Mouse (Mus musculus) CH12.LX (cell line): ENCODE measurements around the gene Adgrg1. TPM values are rescaled to one million over a fixed set of nuclear protein-coding genes. Genes with fewer than 3 reads are reported as not detected.

Experiments used
- DNase-seq: peaks from one replicate; pipeline ENCODE4 v3.0.0-alpha.2; 2013; ENCODE audit errors: extremely low read depth
- H3K27ac ChIP-seq: 2 replicates; pipeline ENCODE4 v1.5.1; 2012; ENCODE audit warnings: low read depth, mild to moderate bottlenecking, control low read depth, moderate library complexity; ENCODE audit not compliant: insufficient read depth
- H3K27me3 ChIP-seq: replicated peaks from 2 replicates; pipeline ENCODE3; 2012; ENCODE audit warnings: inconsistent platforms
- H3K36me3 ChIP-seq, 2 experiments: replicated peaks in 1 of 2; 2 replicates each; pipeline versions ENCODE3 to v1.6.1; 2012; ENCODE audit warnings: inconsistent platforms in 1 of 2, low read length in 1 of 2, mild to moderate bottlenecking in 1 of 2, mixed read lengths in 1 of 2, moderate library complexity in 1 of 2; ENCODE audit not compliant: control insufficient read depth in 1 of 2, insufficient read depth in 1 of 2
- H3K4me1 ChIP-seq, 2 experiments: 2 replicates each; pipeline ENCODE4 v1.6.1; 2012; ENCODE audit warnings: inconsistent platforms in 1 of 2, moderate library complexity in 1 of 2; ENCODE audit not compliant: insufficient read depth in 2 of 2, control insufficient read depth in 1 of 2
- H3K4me2 ChIP-seq: 2 replicates; pipeline ENCODE4 v1.6.1; 2012; ENCODE audit warnings: low read depth, mild to moderate bottlenecking, control low read depth; ENCODE audit not compliant: poor library complexity, insufficient read depth, severe bottlenecking
- H3K4me3 ChIP-seq, 3 experiments: fragments of 150-350 bp in 1 of 3; sonication (generic) in 1 of 3; replicated peaks in 1 of 3; 2 replicates each; pipeline versions ENCODE3 to v1.5.1; 2011 to 2012; ENCODE audit warnings: low read depth in 2 of 3, low read length in 2 of 3, mild to moderate bottlenecking in 2 of 3, moderate library complexity in 2 of 3, control low read depth in 1 of 3, improper control_type of control experiment in 1 of 3, inconsistent platforms in 1 of 3, mixed read lengths in 1 of 3; ENCODE audit not compliant: poor library complexity in 1 of 3
- H3K79me2 ChIP-seq: replicated peaks from 2 replicates; pipeline ENCODE4 v1.6.1; 2012; ENCODE audit warnings: mild to moderate bottlenecking, moderate library complexity; ENCODE audit not compliant: control insufficient read depth, poor library complexity, insufficient read depth, severe bottlenecking; ENCODE audit errors: extremely low read depth
- H3K9ac ChIP-seq: 2 replicates; pipeline ENCODE4 v1.6.1; 2012; ENCODE audit warnings: low read depth, mild to moderate bottlenecking, control low read depth, moderate library complexity; ENCODE audit not compliant: insufficient read depth
- H3K9me3 ChIP-seq: replicated peaks from 2 replicates; pipeline ENCODE3; 2012; ENCODE audit warnings: low read length, inconsistent platforms, mixed read lengths
- BHLHE40 ChIP-seq: IDR thresholded peaks from 2 replicates; pipeline ENCODE4 v1.6.1; 2011; ENCODE audit warnings: mild to moderate bottlenecking, low read depth, low read length, improper control_type of control experiment
- CHD2 ChIP-seq: IDR thresholded peaks from 2 replicates; pipeline ENCODE4 v1.6.1; 2011; ENCODE audit warnings: low read length, improper control_type of control experiment
- CTCF ChIP-seq, 2 experiments: IDR thresholded peaks in 1 of 2; conservative IDR thresholded peaks in 1 of 2; 2 replicates each; pipeline ENCODE4 v1.5.1; 2011 to 2012; ENCODE audit warnings: low read depth in 2 of 2, low read length in 2 of 2, improper control_type of control experiment in 1 of 2, inconsistent platforms in 1 of 2, mild to moderate bottlenecking in 1 of 2, moderate library complexity in 1 of 2
- E2F4 ChIP-seq: IDR thresholded peaks from 2 replicates; pipeline ENCODE4 v1.6.1; 2011; ENCODE audit warnings: low read depth, low read length, improper control_type of control experiment; ENCODE audit not compliant: insufficient replicate concordance
- ELF1 ChIP-seq: IDR thresholded peaks from 2 replicates; pipeline ENCODE4 v1.6.1; 2014; ENCODE audit warnings: low read depth, mild to moderate bottlenecking, inconsistent platforms, low read length, improper control_type of control experiment
- EP300 ChIP-seq: IDR thresholded peaks from 2 replicates; pipeline ENCODE4 v1.6.1; 2011; ENCODE audit warnings: low read length, improper control_type of control experiment
- GABPA ChIP-seq: IDR thresholded peaks from 2 replicates; pipeline ENCODE4 v1.6.1; 2012; ENCODE audit warnings: low read depth, low read length, improper control_type of control experiment, inconsistent platforms; ENCODE audit not compliant: insufficient replicate concordance
- IRF4 ChIP-seq: IDR thresholded peaks from 2 replicates; pipeline ENCODE4 v1.6.1; 2014; ENCODE audit warnings: low read depth, mild to moderate bottlenecking, inconsistent platforms, low read length, improper control_type of control experiment
- JUN ChIP-seq: IDR thresholded peaks from 2 replicates; pipeline ENCODE4 v1.6.1; 2011; ENCODE audit warnings: low read depth, mild to moderate bottlenecking, low read length, improper control_type of control experiment, moderate library complexity; ENCODE audit not compliant: insufficient read depth
- JUND ChIP-seq: conservative IDR thresholded peaks from 2 replicates; pipeline ENCODE4 v1.6.1; 2011; ENCODE audit warnings: low read depth, low read length, improper control_type of control experiment
- MAFK ChIP-seq: IDR thresholded peaks from 2 replicates; pipeline ENCODE4 v1.6.1; 2011; ENCODE audit warnings: low read length, improper control_type of control experiment; ENCODE audit not compliant: insufficient replicate concordance
- MAX ChIP-seq: IDR thresholded peaks from 2 replicates; pipeline ENCODE4 v1.6.1; 2011; ENCODE audit warnings: low read length, improper control_type of control experiment
- MAZ ChIP-seq: IDR thresholded peaks from 2 replicates; pipeline ENCODE4 v1.6.1; 2012; ENCODE audit warnings: low read depth, mild to moderate bottlenecking, inconsistent platforms, low read length, improper control_type of control experiment, moderate library complexity
- MEF2A ChIP-seq: IDR thresholded peaks from 2 replicates; pipeline ENCODE4 v1.6.1; 2014; ENCODE audit warnings: low read depth, mild to moderate bottlenecking, inconsistent platforms, low read length, improper control_type of control experiment, borderline replicate concordance
- MXI1 ChIP-seq: IDR thresholded peaks from 2 replicates; pipeline ENCODE4 v1.6.1; 2011; ENCODE audit warnings: mild to moderate bottlenecking, low read depth, low read length, improper control_type of control experiment
- NRF1 ChIP-seq: IDR thresholded peaks from 2 replicates; pipeline ENCODE4 v1.6.1; 2014; ENCODE audit warnings: low read depth, mild to moderate bottlenecking, inconsistent platforms, low read length, improper control_type of control experiment, moderate library complexity
- PAX5 ChIP-seq: IDR thresholded peaks from 2 replicates; pipeline ENCODE4 v1.6.1; 2012; ENCODE audit warnings: low read length, inconsistent platforms, mixed read lengths
- POLR2A ChIP-seq: IDR thresholded peaks from 2 replicates; pipeline ENCODE4 v1.6.1; 2011; ENCODE audit warnings: low read depth, mild to moderate bottlenecking, improper control_type of control experiment, low read length
- RAD21 ChIP-seq: IDR thresholded peaks from 2 replicates; pipeline ENCODE4 v1.6.1; 2011; ENCODE audit warnings: low read depth, mild to moderate bottlenecking, low read length, improper control_type of control experiment, moderate library complexity
- RCOR1 ChIP-seq: conservative IDR thresholded peaks from 2 replicates; pipeline ENCODE4 v1.6.1; 2012; ENCODE audit warnings: low read depth, mild to moderate bottlenecking, inconsistent platforms, low read length, improper control_type of control experiment
- SIN3A ChIP-seq: IDR thresholded peaks from 2 replicates; pipeline ENCODE4 v1.6.1; 2012; ENCODE audit warnings: low read length, improper control_type of control experiment, inconsistent platforms
- ZMIZ1 ChIP-seq: IDR thresholded peaks from 2 replicates; pipeline ENCODE4 v1.6.1; 2012; ENCODE audit warnings: low read depth, mild to moderate bottlenecking, inconsistent platforms, low read length, improper control_type of control experiment
- ZNF384 ChIP-seq: IDR thresholded peaks from 2 replicates; pipeline ENCODE4 v1.6.1; 2012; ENCODE audit warnings: low read depth, low read length, improper control_type of control experiment, inconsistent platforms
- dilution Hi-C: fragments of 300-500 bp; cut with MboI; formaldehyde crosslinking; loops from 2 replicates; pipeline ENCODE4 v1.14.3; 2020; ENCODE audit warnings: low sequenced_read_pairs; ENCODE audit not compliant: extremely low pct_unique_long_range_greater_than_20kb, extremely low pct_ligation_motif_present
- in situ Hi-C: fragments of 300-500 bp; cut with MboI; formaldehyde crosslinking; loops from 3 replicates; pipeline ENCODE4 v1.14.3; 2019; ENCODE audit warnings: low sequenced_read_pairs, low pct_ligation_motif_present, low pct_unique_long_range_greater_than_20kb, mixed read lengths
- polyA plus RNA-seq: library from polyadenylated mRNA; unstranded; fragments of >175 nt; gene quantifications from 2 replicates; pipeline ENCODE4 v1.2.1, GENCODE M21; 2012; ENCODE audit warnings: low read depth; ENCODE audit not compliant: insufficient read length
- total RNA-seq, 2 experiments: library from RNA; depleted of rRNA; stranded (reverse); fragments of 300-350 nt in 1 of 2; fragments of >200 nt in 1 of 2; gene quantifications; 2 replicates each; pipeline ENCODE4 v1.2.3; 2012 to 2014

Gene Adgrg1
- total and polyA plus RNA-seq, 3 experiments: 0.42 to 2.5 (median 1.2) TPM

GRCm38 (mm10) chr8:94933918-94934317 is 40.6 kb upstream of the Adgrg1 start:
- Histone ChIP-seq H3K36me3 (peaks cover 0 to 26% of the 10 kb centered on the region in 2 experiments), H3K79me2 (no peaks in the 10 kb centered on the region), H3K27ac (no peak overlapping the region), H3K4me3 (no peak overlapping the region), H3K9ac (no peak overlapping the region), H3K4me2 (no peak overlapping the region), H3K9me3 (no peaks in the 10 kb centered on the region), H3K27me3 (no peaks in the 10 kb centered on the region), H3K4me1 (peaks cover 12 to 23% of the 10 kb centered on the region in 2 experiments)
- dilution Hi-C loops: no loop called here
- no peak for DNase-seq
- in situ Hi-C loops: no loop called here
- TF ChIP-seq MXI1: no peak
- TF ChIP-seq NRF1: no peak
- TF ChIP-seq RCOR1: no peak
- TF ChIP-seq IRF4: no peak
- TF ChIP-seq CHD2: no peak
- no peak for TF ChIP-seq MEF2A
- TF ChIP-seq SIN3A: no peak
- TF ChIP-seq EP300: no peak
- TF ChIP-seq MAFK: no peak
- no peak for TF ChIP-seq BHLHE40
- TF ChIP-seq MAZ: no peak
- no peak for TF ChIP-seq JUN
- TF ChIP-seq PAX5: no peak
- no peak for TF ChIP-seq ELF1

- Histone ChIP-seq H3K9me3 (no peaks in the 10 kb centered on the region), H3K27me3 (no peaks in the 10 kb centered on the region), H3K27ac (no peak overlapping the region), H3K9ac (no peak overlapping the region), H3K36me3 (peaks cover 0 to 26% of the 10 kb centered on the region in 2 experiments), H3K4me1 (peaks cover 12 to 23% of the 10 kb centered on the region in 2 experiments), H3K79me2 (no peaks in the 10 kb centered on the region), H3K4me3 (no peak overlapping the region), H3K4me2 (no peak overlapping the region)
- dilution Hi-C loops: no loop called here
- TF ChIP-seq E2F4 (no peak), CTCF (conservative IDR thresholded peaks at IDR 0.05 in 1 of 2, IDR thresholded peaks at IDR 0.05 in 1 of 2; ENCODE audit: low read depth in 2 of 2, low read length in 2 of 2) (peak in 1 of 2 experiments; percentile 32; a peak in 1 of 4 replicates), MAX (no peak), RCOR1 (no peak), ZNF384 (0 out of 2 replicates have a peak, but pooled peaks have one; percentile 11), BHLHE40 (no peak), RAD21 (peak; percentile 29), ZMIZ1 (no peak), CHD2 (no peak), JUND (no peak), POLR2A (no peak), GABPA (no peak)
- DNase-seq: no peak
- in situ Hi-C loops: no loop called here
Observed at GRCm38 (mm10) chr8:94935172-94935571, 39.4 kb upstream of the Adgrg1 start.
